Mouse (Mus musculus) limb, embryonic 15.5 days (tissue): ENCODE measurements around the gene Magee2. TPM values are rescaled to one million over a fixed set of nuclear protein-coding genes. Genes with fewer than 3 reads are reported as not detected.
"Not testable (repeated sequence)": the region's sequence is repeated elsewhere in the genome, so short reads cannot be mapped to it uniquely, and the experiment has no call there.

ENCODE experiments used
- ATAC-seq: fragments of 200-750 bp; cut with Nextera tagmentation; 2 replicates; pipeline ENCODE4 v1.8.0; 2017; ENCODE audit warnings: low read depth, moderate TSS enrichment; ENCODE audit not compliant: insufficient number of reproducible peaks, low FRiP score, low TSS enrichment
- H3K27ac ChIP-seq: fragments of 300-500 bp; sonication (generic); 2 replicates; pipeline ENCODE4 v1.5.1; 2015; ENCODE audit warnings: moderate library complexity, mild to moderate bottlenecking, inconsistent platforms
- H3K27me3 ChIP-seq: fragments of 300-500 bp; sonication (generic); 2 replicates; pipeline ENCODE4 v1.6.1; 2015; ENCODE audit warnings: inconsistent platforms
- H3K36me3 ChIP-seq: fragments of 300-500 bp; sonication (generic); 2 replicates; pipeline ENCODE4 v1.6.1; 2015; ENCODE audit warnings: inconsistent platforms
- H3K4me1 ChIP-seq: fragments of 300-500 bp; sonication (generic); 2 replicates; pipeline ENCODE4 v1.6.1; 2015; ENCODE audit warnings: inconsistent platforms
- H3K4me2 ChIP-seq: fragments of 300-500 bp; sonication (generic); 2 replicates; pipeline ENCODE4 v1.6.1; 2015; ENCODE audit warnings: mild to moderate bottlenecking, inconsistent platforms
- H3K4me3 ChIP-seq: fragments of 300-500 bp; sonication (generic); 2 replicates; pipeline ENCODE4 v1.5.1; 2015; ENCODE audit warnings: mild to moderate bottlenecking, inconsistent platforms
- H3K9ac ChIP-seq: fragments of 300-500 bp; sonication (generic); 2 replicates; pipeline ENCODE4 v1.6.1; 2015; ENCODE audit warnings: inconsistent platforms
- H3K9me3 ChIP-seq: fragments of 300-500 bp; sonication (generic); 2 replicates; pipeline ENCODE4 v1.6.1; 2016; ENCODE audit warnings: inconsistent platforms
- WGBS: fragments of 180-500 bp; shearing (Covaris S2); methylation state at CpG from one replicate; pipeline ENCODE4 v1.1.7; 2015; 5-methylcytosine and 5-hydroxymethylcytosine counted together
- polyA plus RNA-seq: library from polyadenylated mRNA; unstranded; fragments of >200 nt; fragmentation: Nextera tagmentation; extraction: Ambion mirVana; gene quantifications from 2 replicates; pipeline ENCODE4 v1.2.1, GENCODE M21; 2015

Magee2 gene
- polyA plus RNA-seq: 5.9 and 6.7 TPM in 2 replicates

DNA sequence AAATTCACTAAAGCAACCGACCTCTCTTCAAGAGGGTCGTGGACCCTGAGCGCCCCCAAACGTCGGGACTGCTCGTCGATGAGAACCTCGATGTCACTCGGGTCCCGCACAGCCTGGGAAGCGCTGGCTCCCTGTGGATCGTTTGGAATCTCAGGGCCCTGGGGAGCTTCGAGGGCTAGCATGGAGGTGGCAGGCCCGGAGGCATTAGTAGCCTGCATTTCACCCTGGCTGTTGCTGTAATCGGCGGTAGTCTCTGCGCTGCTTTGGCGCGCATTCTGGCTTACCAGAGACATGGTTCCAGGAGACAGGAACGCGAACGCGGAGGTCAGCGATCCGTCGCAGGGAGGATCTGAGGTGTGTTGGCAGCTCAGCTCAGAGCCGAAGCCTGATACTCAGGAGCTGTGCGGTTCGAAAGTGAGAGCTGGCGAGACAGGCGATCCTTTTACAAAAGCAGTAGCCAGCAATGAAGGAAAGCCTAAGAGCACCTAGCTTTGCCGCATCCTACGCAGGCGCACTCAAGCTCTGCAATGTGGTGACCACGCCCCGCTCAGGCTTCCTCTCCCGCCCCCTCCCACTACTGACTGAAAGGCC lies at the start of gene Magee2:
Gene Magee2 (minus strand): TSS at position 517 of the 591 bp plus-strand sequence.
- Histone ChIP-seq H3K9ac (no peak within 1 kb of the TSS), H3K9me3 (no peaks in the 10 kb centered on the region), H3K4me3 (peak within 1 kb of the TSS; percentile 47), H3K4me1 (no peaks in the 10 kb centered on the region), H3K4me2 (peak within 1 kb of the TSS; percentile 47), H3K27ac (no peak within 1 kb of the TSS), H3K27me3 (peaks cover 27% of the 10 kb centered on the region), H3K36me3 (no peaks in the 10 kb centered on the region)
- WGBS: 35% methylated on average over 37 of the region's 37 CpGs
- no peak for ATAC-seq

- H3K27me3 ChIP-seq: peaks cover 27% of the 10 kb centered on the region
- H3K4me2 ChIP-seq: no peak overlapping the region
- no peak overlapping the region for H3K4me3 ChIP-seq
- no peak overlapping the region for H3K27ac ChIP-seq
- H3K4me1 ChIP-seq: no peaks in the 10 kb centered on the region
- ATAC-seq: no peak
- no peak overlapping the region for H3K9ac ChIP-seq
- no peaks in the 10 kb centered on the region for H3K36me3 ChIP-seq
- H3K9me3 ChIP-seq: no peaks in the 10 kb centered on the region
- WGBS: 41% methylated on average over 9 of the region's 9 CpGs
Measured at GRCm38 (mm10) chrX:104853610-104854009, 3.5 kb downstream of the Magee2 start.

- ATAC-seq, H3K27ac ChIP-seq: not testable (repeated sequence)
Measured at GRCm38 (mm10) chrX:104817583-104817982, 39.5 kb downstream of the Magee2 start.

GRCm38 (mm10) chrX:104816987-104817386 lies 40.1 kb downstream of the Magee2 start:
- not testable (repeated sequence) for H3K27me3 ChIP-seq, H3K27ac ChIP-seq, H3K9ac ChIP-seq, H3K4me3 ChIP-seq, H3K4me1 ChIP-seq, ATAC-seq, H3K4me2 ChIP-seq, H3K36me3 ChIP-seq, H3K9me3 ChIP-seq
- WGBS: 81% methylated on average over 1 of the region's 3 CpGs

More at GRCm38 (mm10) chrX:104817583-104817982, 39.5 kb downstream of the Magee2 start:
- H3K9me3 ChIP-seq, H3K36me3 ChIP-seq, H3K27me3 ChIP-seq, H3K4me2 ChIP-seq, H3K4me1 ChIP-seq, H3K9ac ChIP-seq, H3K4me3 ChIP-seq: not testable (repeated sequence)
- WGBS: 63% methylated on average over 4 of the region's 5 CpGs

DNA sequence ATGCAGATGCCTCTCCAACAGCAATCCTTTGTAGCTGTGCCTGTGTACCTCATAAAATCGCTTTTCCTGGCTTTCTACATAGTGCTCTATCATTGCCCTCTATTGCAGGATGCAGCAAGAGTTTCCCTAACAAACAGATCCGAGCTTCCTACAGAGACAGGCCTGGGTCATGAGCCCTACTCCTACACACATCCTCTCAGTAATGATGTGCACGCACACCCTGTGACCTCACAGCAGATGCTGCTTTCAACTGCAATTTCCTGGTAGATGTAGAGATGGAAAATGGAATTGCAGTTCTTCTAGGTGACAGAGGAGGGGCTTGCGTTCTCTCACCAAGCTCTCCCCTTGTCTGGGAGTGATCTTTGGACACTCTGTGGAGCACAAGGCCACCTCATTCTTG lies 43.4 kb downstream of the Magee2 start:
- H3K4me3 ChIP-seq, H3K27me3 ChIP-seq, ATAC-seq, H3K27ac ChIP-seq, H3K9me3 ChIP-seq, H3K4me1 ChIP-seq, H3K9ac ChIP-seq, H3K4me2 ChIP-seq, H3K36me3 ChIP-seq: not testable (repeated sequence)
- 56% methylated on average over 3 of the region's 4 CpGs for WGBS

Other genes with a start within 250 kb of the Magee2 start
- gene Zdhhc15, start 186.2 kb downstream of the Magee2 start, polyA plus RNA-seq: 11.0 and 11.2 TPM in 2 replicates
- gene Pbdc1, start 222.5 kb upstream of the Magee2 start, polyA plus RNA-seq: 61.0 and 63.3 TPM in 2 replicates